Comparison of ENCODE assay signal across 8 mouse cellular contexts in genomic region chrX:111462495-111462832, GRCm38 (mm10).
DNase-seq lines count a peak whose midpoint lies in the region; ATAC-seq lines count a peak whose summit lies in the region.

No protein-coding gene starts in this region.

- peak; percentile 68 for ATAC-seq in embryonic facial prominence, embryonic 11.5 days (replicated peaks; ENCODE audit: insufficient number of reproducible peaks, low FRiP score, low TSS enrichment, low read depth)
- peak; percentile 37; the same call in 1 of the 2 replicates for ATAC-seq in heart, embryonic 14.5 days (ENCODE audit: insufficient number of reproducible peaks, insufficient read depth, low FRiP score, low read depth)

- H3K4me2 ChIP-seq in embryonic facial prominence, embryonic 11.5 days (ENCODE audit: low read depth, low read length), result peak overlapping the region; percentile 30
- peak overlapping the region; percentile 75 for H3K4me2 ChIP-seq in heart, embryonic 14.5 days (ENCODE audit: low read length)

- peak overlapping the region; percentile 57 for H3K4me3 ChIP-seq in embryonic facial prominence, embryonic 11.5 days (ENCODE audit: low read depth, low read length)
- peak overlapping the region; percentile 48 to 58 for H3K4me3 ChIP-seq in heart, embryonic 14.5 days (ENCODE audit: control insufficient read depth in 1 of 2, insufficient read depth in 1 of 2, low read depth in 1 of 2, low read length in 2 of 2)
- H3K4me3 ChIP-seq in midbrain, embryonic 10.5 days, result peak overlapping the region; percentile 68

- H3K27ac ChIP-seq in embryonic facial prominence, embryonic 11.5 days (replicated peaks; ENCODE audit: low read depth, low read length), result peak overlapping the region; percentile 79
- peak overlapping the region in 1 of 2 experiments; percentile 47; a peak in 1 of 4 replicates for H3K27ac ChIP-seq in heart, embryonic 14.5 days (replicated peaks in 1 of 2; ENCODE audit: control insufficient read depth in 1 of 2, insufficient read depth in 1 of 2, low read depth in 2 of 2, low read length in 2 of 2)
- peak overlapping the region; percentile 90 for H3K27ac ChIP-seq in midbrain, embryonic 10.5 days (replicated peaks)

- H3K27me3 ChIP-seq in embryonic facial prominence, embryonic 11.5 days (ENCODE audit: control insufficient read depth, insufficient read depth, low read length), result no peaks in the 10 kb centered on the region
- no peaks in the 10 kb centered on the region for H3K27me3 ChIP-seq in heart, embryonic 14.5 days (ENCODE audit: control insufficient read depth, insufficient read depth, low read length)
- H3K27me3 ChIP-seq in midbrain, embryonic 10.5 days (ENCODE audit: low read depth, poor library complexity, severe bottlenecking), result no peaks in the 10 kb centered on the region

- no peaks in the 10 kb centered on the region for H3K36me3 ChIP-seq in embryonic facial prominence, embryonic 11.5 days (replicated peaks; ENCODE audit: control insufficient read depth, insufficient read depth, low read depth, low read length)
- no peaks in the 10 kb centered on the region for H3K36me3 ChIP-seq in heart, embryonic 14.5 days (ENCODE audit: control insufficient read depth, insufficient read depth, low read length)
- H3K36me3 ChIP-seq in midbrain, embryonic 10.5 days, result no peaks in the 10 kb centered on the region

- DNase-seq in spleen, postnatal 4 days (ENCODE audit: low spot score in 2 of 2), result peak; percentile 10 to 61
- DNase-seq in spleen, adult 18-20 months, result no peak
- peak; percentile 34 for DNase-seq in embryonic facial prominence, embryonic 11.5 days (ENCODE audit: low spot score)
- DNase-seq in kidney, postnatal 36 days, result peak; percentile 1 to 17
- no peak for DNase-seq in midbrain, embryonic 10.5 days (ENCODE audit: low spot score)
- DNase-seq in cerebellum, postnatal 14 days, result no peak
- no peak for DNase-seq in urinary bladder, postnatal 4 days (ENCODE audit: low spot score in 2 of 2)

- peak overlapping the region; percentile 75 for H3K9ac ChIP-seq in embryonic facial prominence, embryonic 11.5 days (replicated peaks; ENCODE audit: low read length)
- H3K9ac ChIP-seq in heart, embryonic 14.5 days (ENCODE audit: low read length), result peak overlapping the region; percentile 70

- H3K4me1 ChIP-seq in embryonic facial prominence, embryonic 11.5 days (ENCODE audit: control insufficient read depth, insufficient read depth, low read length), result no peaks in the 10 kb centered on the region
- no peaks in the 10 kb centered on the region for H3K4me1 ChIP-seq in heart, embryonic 14.5 days (ENCODE audit: control insufficient read depth in 2 of 2, insufficient read depth in 2 of 2, low read length in 2 of 2)
- no peaks in the 10 kb centered on the region for H3K4me1 ChIP-seq in midbrain, embryonic 10.5 days

- H3K9me3 ChIP-seq in embryonic facial prominence, embryonic 11.5 days (replicated peaks; ENCODE audit: control insufficient read depth, low read length), result no peaks in the 10 kb centered on the region
- no peaks in the 10 kb centered on the region for H3K9me3 ChIP-seq in heart, embryonic 14.5 days (ENCODE audit: control insufficient read depth, low read length)
- H3K9me3 ChIP-seq in midbrain, embryonic 10.5 days (replicated peaks), result no peaks in the 10 kb centered on the region

- 13% methylated on average over 15 of the region's 21 CpGs for WGBS in embryonic facial prominence, embryonic 11.5 days
- 22% methylated on average over 21 of the region's 21 CpGs for WGBS in heart, embryonic 14.5 days
- WGBS in midbrain, embryonic 10.5 days, result 16% methylated on average over 19 of the region's 21 CpGs

Comparison
In these comparisons a context has a peak if more than half of its experiments do, and no peak if none do; other contexts are left out.
1. DNase-seq: peak in spleen, postnatal 4 days (2 of 2), embryonic facial prominence, embryonic 11.5 days (single experiment) and kidney, postnatal 36 days (2 of 2); none in spleen, adult 18-20 months (0 of 2), midbrain, embryonic 10.5 days (single experiment), cerebellum, postnatal 14 days (0 of 2) and urinary bladder, postnatal 4 days (0 of 2).
2. Peak in every context shown above with its lines, with median percentiles within 50 percentile points of each other: H3K4me3 ChIP-seq.